Mouse (Mus musculus) forebrain, embryonic 15.5 days (tissue): Measurements from ENCODE around the gene Msi2. TPM values are rescaled to one million over a fixed set of nuclear protein-coding genes. Genes with fewer than 3 reads are reported as not detected.

ENCODE experiments used
- ATAC-seq: fragments of 200-750 bp; cut with Nextera tagmentation; replicated peaks from 2 replicates; pipeline ENCODE4 v1.8.0; 2017; ENCODE audit warnings: mild to moderate bottlenecking, moderate TSS enrichment, moderate library complexity
- H3K27ac ChIP-seq: fragments of 300-500 bp; sonication (generic); replicated peaks from 2 replicates; pipeline ENCODE4 v1.5.1; 2015; ENCODE audit warnings: mild to moderate bottlenecking, inconsistent platforms
- H3K27me3 ChIP-seq: fragments of 300-500 bp; sonication (generic); 2 replicates; pipeline ENCODE4 v1.6.1; 2015; ENCODE audit warnings: inconsistent platforms
- H3K36me3 ChIP-seq: fragments of 300-500 bp; sonication (generic); 2 replicates; pipeline ENCODE4 v1.6.1; 2015; ENCODE audit warnings: mild to moderate bottlenecking, inconsistent platforms
- H3K4me1 ChIP-seq: fragments of 300-500 bp; sonication (generic); 2 replicates; pipeline ENCODE4 v1.6.1; 2015; ENCODE audit warnings: inconsistent platforms
- H3K4me2 ChIP-seq: fragments of 300-500 bp; sonication (generic); replicated peaks from 2 replicates; pipeline ENCODE4 v1.6.1; 2015; ENCODE audit warnings: mild to moderate bottlenecking, inconsistent platforms
- H3K4me3 ChIP-seq: fragments of 300-500 bp; sonication (generic); 2 replicates; pipeline ENCODE4 v1.5.1; 2015; ENCODE audit warnings: mild to moderate bottlenecking, inconsistent platforms
- H3K9ac ChIP-seq: fragments of 300-500 bp; sonication (generic); replicated peaks from 2 replicates; pipeline ENCODE4 v1.6.1; 2015; ENCODE audit warnings: mild to moderate bottlenecking, inconsistent platforms
- H3K9me3 ChIP-seq: fragments of 300-500 bp; sonication (generic); 2 replicates; pipeline ENCODE4 v1.6.1; 2016; ENCODE audit warnings: inconsistent platforms
- WGBS: fragments of 180-500 bp; shearing (Covaris S2); methylation state at CpG from one replicate; pipeline ENCODE4 v1.1.7; 2015; ENCODE audit warnings: mixed read lengths; 5-methylcytosine and 5-hydroxymethylcytosine counted together
- polyA plus RNA-seq: library from polyadenylated mRNA; unstranded; fragments of >200 nt; fragmentation: Nextera tagmentation; extraction: Ambion mirVana; gene quantifications from 2 replicates; pipeline ENCODE4 v1.2.1, GENCODE M21; 2015

Gene Msi2
- polyA plus RNA-seq, 1 experiment from 2014 or later, result 27.1 TPM

DNA sequence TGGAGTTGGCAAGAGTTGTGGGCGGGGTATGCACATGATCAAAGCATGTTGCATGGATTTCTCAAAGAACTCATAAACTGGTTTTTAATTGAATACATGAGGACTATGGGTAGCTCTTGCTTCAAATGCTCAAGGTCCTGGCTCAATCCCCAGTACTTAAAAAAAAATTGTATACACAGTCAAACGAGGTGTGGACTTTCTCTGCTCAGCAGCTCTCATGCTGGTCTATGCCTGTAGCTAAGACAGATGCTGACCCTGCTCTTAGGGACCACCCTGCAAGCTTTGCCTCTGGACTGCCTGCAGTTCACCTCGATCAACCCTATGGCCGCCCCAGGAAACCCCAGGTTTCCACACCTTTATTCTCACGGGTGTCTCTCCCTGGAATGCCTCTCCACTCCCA lies 127.7 kb downstream of the Msi2 start:
- Histone ChIP-seq H3K9ac (no peak overlapping the region), H3K4me1 (peaks cover 73% of the 10 kb centered on the region), H3K4me2 (no peak overlapping the region), H3K9me3 (no peaks in the 10 kb centered on the region), H3K4me3 (no peak overlapping the region), H3K36me3 (no peaks in the 10 kb centered on the region), H3K27me3 (no peaks in the 10 kb centered on the region), H3K27ac (no peak overlapping the region)
- no peak for ATAC-seq
- 72% methylated on average over 5 of the region's 5 CpGs for WGBS

DNA sequence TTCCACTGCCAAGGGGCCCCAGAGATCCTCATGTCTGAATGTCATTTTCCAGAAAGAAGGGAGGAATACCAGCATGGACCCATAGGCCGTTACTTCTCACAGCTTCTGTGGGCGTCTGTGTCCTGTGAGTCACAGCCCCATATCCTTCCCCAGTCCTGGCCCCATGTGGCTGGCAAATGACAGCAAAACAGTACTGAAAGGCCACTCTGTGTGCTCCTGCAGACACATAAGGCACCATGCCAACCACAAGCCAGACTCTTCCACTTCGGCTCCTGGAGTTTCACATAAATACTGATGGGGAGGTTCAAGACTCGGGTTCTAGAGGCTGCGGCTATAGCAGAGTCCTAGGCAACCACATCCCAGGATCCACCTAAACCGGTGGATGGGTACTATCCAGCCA lies 128.7 kb downstream of the Msi2 start:
- H3K4me3 ChIP-seq, result no peak overlapping the region
- H3K27ac ChIP-seq, result peak overlapping the region; percentile 52
- ATAC-seq, result no peak
- WGBS, result 49% methylated on average over 6 of the region's 6 CpGs
- no peak overlapping the region for H3K9ac ChIP-seq
- H3K4me2 ChIP-seq, result no peak overlapping the region
- no peaks in the 10 kb centered on the region for H3K9me3 ChIP-seq
- H3K27me3 ChIP-seq, result no peaks in the 10 kb centered on the region
- H3K4me1 ChIP-seq, result peaks cover 75% of the 10 kb centered on the region
- no peaks in the 10 kb centered on the region for H3K36me3 ChIP-seq

DNA sequence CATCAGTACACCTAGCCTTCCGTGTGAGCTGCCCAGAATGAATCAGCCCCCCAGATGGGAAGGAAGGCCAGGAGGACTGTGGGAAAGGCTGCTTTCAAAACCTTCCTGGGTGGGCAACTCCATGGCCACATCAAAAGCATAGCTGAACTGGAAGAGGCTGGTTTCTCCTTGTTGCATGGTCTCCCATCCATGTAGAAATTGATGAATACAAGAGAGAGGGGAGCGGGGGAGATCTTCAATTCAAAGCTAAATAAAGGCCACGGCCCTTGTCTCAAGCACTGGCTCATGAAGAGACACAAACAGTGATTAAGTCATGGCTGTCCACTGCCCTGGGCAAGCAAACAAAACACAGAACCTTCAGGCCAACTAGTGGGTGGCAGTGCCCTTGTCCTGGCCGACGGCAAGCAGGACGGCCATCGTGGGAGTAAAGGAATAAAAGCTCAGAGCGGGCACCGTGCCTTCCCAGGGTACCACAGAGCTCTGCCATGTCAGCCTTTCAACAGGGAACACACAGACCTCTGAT lies 129.6 kb downstream of the Msi2 start:
- H3K9ac ChIP-seq, result no peak overlapping the region
- no peaks in the 10 kb centered on the region for H3K36me3 ChIP-seq
- peak; percentile 30; the same call in 1 of the 2 replicates for ATAC-seq
- H3K4me2 ChIP-seq, result no peak overlapping the region
- 21% methylated on average over 9 of the region's 9 CpGs for WGBS
- H3K27ac ChIP-seq, result peak overlapping the region; percentile 52
- no peak overlapping the region for H3K4me3 ChIP-seq
- no peaks in the 10 kb centered on the region for H3K9me3 ChIP-seq
- no peaks in the 10 kb centered on the region for H3K27me3 ChIP-seq
- peaks cover 81% of the 10 kb centered on the region for H3K4me1 ChIP-seq

DNA sequence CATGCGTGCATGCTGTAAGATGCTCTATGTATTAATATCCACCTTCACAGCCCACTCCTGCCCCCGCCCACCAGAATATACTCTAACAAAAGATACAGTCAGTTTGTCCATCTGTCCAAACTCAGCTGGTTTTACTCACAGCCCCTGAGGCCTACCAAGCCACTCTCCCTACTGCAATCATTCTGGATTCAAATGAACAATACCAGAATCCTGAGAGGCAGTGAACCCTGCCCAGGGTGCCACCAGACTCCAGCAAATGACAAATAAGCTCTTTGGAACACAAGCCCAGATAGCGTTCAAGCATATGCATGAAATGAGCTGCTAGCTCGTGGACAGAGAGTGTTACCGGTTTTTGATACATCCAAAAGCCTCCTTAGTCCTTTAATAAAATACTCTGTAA lies 130.6 kb downstream of the Msi2 start:
- ATAC-seq, result no peak
- Histone ChIP-seq H3K27ac (peak overlapping the region; percentile 52), H3K9ac (no peak overlapping the region)

DNA sequence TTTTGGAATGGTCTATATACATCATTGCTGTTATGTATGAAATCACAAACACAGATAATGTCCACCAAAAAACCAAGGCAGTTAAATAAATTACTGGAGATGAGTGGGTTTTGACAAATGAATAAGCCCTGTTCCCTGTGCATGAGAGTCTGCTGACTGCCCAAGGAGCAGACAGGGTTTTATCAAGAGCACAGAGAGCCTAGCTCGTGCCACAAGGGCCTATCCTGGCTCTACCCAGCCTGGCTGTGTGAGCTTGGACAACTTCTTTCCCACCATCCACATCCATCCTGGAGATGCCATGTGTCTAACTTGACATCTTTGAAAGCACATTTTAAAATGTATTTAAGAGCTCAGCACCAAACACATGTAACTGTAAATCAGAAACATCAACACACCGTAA lies 132.4 kb downstream of the Msi2 start:
- no peaks in the 10 kb centered on the region for H3K9me3 ChIP-seq
- H3K27me3 ChIP-seq, result no peaks in the 10 kb centered on the region
- H3K4me1 ChIP-seq, result peaks cover 99% of the 10 kb centered on the region
- H3K9ac ChIP-seq, result no peak overlapping the region
- no peak overlapping the region for H3K4me2 ChIP-seq
- H3K36me3 ChIP-seq, result no peaks in the 10 kb centered on the region
- peak overlapping the region; percentile 87 for H3K27ac ChIP-seq
- 29% methylated on average over 2 of the region's 2 CpGs for WGBS
- ATAC-seq, result no peak
- no peak overlapping the region for H3K4me3 ChIP-seq

More for the DNA sequence above, 130.6 kb downstream of the Msi2 start:
- Histone ChIP-seq H3K4me2 (no peak overlapping the region), H3K27me3 (no peaks in the 10 kb centered on the region), H3K4me3 (no peak overlapping the region), H3K36me3 (no peaks in the 10 kb centered on the region), H3K4me1 (peaks cover 89% of the 10 kb centered on the region), H3K9me3 (no peaks in the 10 kb centered on the region)
- WGBS, result 42% methylated on average over 5 of the region's 5 CpGs

DNA sequence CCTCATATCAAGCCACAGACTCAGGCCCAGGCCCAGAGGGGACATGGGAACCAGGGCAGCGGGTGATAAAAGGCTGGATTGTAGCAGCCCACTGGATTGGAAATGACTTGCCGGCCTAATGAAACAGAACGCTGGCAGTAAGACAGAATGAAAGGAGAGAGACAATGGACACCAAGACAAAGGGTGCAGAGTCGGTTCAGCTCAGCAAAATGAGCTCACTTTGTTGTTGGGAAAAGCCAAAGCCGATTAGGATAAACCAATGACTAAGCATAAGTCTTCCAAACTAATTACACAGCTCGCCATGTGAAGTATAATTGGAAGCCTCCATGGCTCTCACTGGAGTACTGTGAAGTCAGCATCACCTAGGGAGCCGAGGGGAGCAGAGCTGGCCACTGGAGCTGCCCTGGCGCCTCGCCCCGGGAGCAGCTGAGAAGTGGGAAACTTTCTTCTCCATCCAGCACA lies 133.1 kb downstream of the Msi2 start:
- H3K4me1 ChIP-seq, result peaks cover 96% of the 10 kb centered on the region
- 0 out of 2 replicates have a peak overlapping the region, but pooled peaks have one; percentile 1 for H3K4me2 ChIP-seq
- WGBS, result 1% methylated on average over 10 of the region's 10 CpGs
- no peaks in the 10 kb centered on the region for H3K9me3 ChIP-seq
- H3K4me3 ChIP-seq, result no peak overlapping the region
- H3K9ac ChIP-seq, result peak overlapping the region; percentile 13; the same call in 1 of the 2 replicates
- no peaks in the 10 kb centered on the region for H3K27me3 ChIP-seq
- peak overlapping the region; percentile 87 for H3K27ac ChIP-seq
- H3K36me3 ChIP-seq, result no peaks in the 10 kb centered on the region
- ATAC-seq, result peak; percentile 71

DNA sequence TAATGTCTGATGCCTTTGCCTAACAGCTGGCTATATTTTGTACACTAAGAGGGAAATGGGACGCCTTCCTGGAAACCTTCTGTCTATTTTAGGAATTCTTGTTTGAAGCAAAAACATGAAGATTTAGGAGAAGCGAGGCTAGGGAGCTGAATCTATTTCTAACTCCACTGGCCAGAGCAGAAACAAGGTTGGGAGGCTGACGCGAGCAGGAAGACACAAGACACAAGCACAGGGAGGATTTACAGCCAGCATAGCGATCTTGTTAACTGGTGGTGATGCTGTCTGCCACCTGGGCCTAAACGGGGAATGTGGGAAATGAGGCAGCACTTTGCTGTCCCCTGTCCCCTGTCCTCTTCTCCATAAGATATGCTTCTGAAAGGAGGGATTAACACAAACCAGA lies 134.4 kb downstream of the Msi2 start:
- Histone ChIP-seq H3K4me1 (peaks cover 96% of the 10 kb centered on the region), H3K4me2 (peak overlapping the region; percentile 10; the same call in 1 of the 2 replicates)

DNA sequence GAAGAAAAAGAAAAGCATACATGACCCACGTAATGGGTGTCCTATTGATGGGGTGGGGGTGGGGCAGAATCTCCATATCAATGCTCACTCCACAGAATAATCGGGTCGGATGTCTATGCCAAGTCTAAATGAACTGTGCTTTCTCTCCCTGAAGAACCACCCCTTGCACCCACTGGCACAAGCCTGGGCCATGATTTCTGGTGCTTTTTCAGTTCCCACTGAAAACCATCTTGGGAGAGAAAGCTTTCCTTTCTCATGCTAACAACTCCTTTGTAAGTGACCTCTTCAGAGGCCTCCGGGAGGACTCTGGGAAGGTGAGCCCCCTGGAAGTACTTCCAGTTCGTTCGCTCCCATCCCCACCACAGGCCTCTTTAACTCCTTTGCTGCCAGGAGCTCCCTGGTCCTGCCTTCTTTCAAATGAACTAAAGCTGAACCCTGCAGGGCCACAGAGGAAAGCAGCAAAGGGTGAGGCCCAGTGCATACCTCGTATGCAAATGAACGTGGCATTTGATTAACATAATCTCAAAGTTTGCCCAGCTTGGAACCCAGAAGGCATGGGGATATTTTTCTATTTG lies 135.0 kb downstream of the Msi2 start:
- H3K4me2 ChIP-seq, result peak overlapping the region; percentile 35; the same call in 1 of the 2 replicates
- no peak overlapping the region for H3K4me3 ChIP-seq
- H3K9me3 ChIP-seq, result no peaks in the 10 kb centered on the region
- peak; percentile 81 for ATAC-seq
- H3K9ac ChIP-seq, result no peak overlapping the region
- H3K4me1 ChIP-seq, result peaks cover 92% of the 10 kb centered on the region
- WGBS, result 2% methylated on average over 8 of the region's 8 CpGs
- H3K27ac ChIP-seq, result peak overlapping the region; percentile 87
- no peaks in the 10 kb centered on the region for H3K36me3 ChIP-seq
- H3K27me3 ChIP-seq, result no peaks in the 10 kb centered on the region

More for the DNA sequence above, 134.4 kb downstream of the Msi2 start:
- H3K27ac ChIP-seq, result peak overlapping the region; percentile 87
- whole genome bisulfite sequencing, result 4% methylated on average over 6 of the region's 6 CpGs
- no peaks in the 10 kb centered on the region for H3K9me3 ChIP-seq
- no peaks in the 10 kb centered on the region for H3K27me3 ChIP-seq
- no peak for ATAC-seq
- no peaks in the 10 kb centered on the region for H3K36me3 ChIP-seq
- no peak overlapping the region for H3K4me3 ChIP-seq
- no peak overlapping the region for H3K9ac ChIP-seq

DNA sequence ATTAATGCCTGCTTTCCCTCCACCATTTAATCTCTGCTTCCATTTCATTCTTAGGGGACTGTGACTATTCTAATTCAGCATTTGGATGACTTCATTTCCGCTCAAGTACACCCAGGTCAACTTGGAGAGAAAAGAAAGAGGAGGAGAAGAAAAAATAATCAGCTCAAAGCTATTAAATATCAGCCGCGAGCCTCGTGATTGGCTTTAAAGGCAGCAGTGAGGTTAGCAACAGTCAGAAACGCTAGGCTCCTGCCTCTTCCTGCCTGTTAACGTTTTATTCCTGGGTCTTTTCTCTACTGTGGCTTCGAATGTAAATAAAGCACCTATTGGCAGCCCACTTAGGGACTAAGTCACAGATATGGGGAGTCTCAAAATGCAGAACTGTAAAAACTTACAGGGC lies 135.5 kb downstream of the Msi2 start:
- peaks cover 88% of the 10 kb centered on the region for H3K4me1 ChIP-seq
- H3K4me2 ChIP-seq, result peak overlapping the region; percentile 35
- peak overlapping the region; percentile 87 for H3K27ac ChIP-seq
- ATAC-seq, result no peak
- no peaks in the 10 kb centered on the region for H3K27me3 ChIP-seq
- H3K9me3 ChIP-seq, result no peaks in the 10 kb centered on the region
- WGBS, result under 1% methylated on average over 7 of the region's 7 CpGs
- H3K36me3 ChIP-seq, result no peaks in the 10 kb centered on the region
- H3K9ac ChIP-seq, result 0 out of 2 replicates have a peak overlapping the region, but pooled peaks have one; percentile 5
- H3K4me3 ChIP-seq, result no peak overlapping the region

DNA sequence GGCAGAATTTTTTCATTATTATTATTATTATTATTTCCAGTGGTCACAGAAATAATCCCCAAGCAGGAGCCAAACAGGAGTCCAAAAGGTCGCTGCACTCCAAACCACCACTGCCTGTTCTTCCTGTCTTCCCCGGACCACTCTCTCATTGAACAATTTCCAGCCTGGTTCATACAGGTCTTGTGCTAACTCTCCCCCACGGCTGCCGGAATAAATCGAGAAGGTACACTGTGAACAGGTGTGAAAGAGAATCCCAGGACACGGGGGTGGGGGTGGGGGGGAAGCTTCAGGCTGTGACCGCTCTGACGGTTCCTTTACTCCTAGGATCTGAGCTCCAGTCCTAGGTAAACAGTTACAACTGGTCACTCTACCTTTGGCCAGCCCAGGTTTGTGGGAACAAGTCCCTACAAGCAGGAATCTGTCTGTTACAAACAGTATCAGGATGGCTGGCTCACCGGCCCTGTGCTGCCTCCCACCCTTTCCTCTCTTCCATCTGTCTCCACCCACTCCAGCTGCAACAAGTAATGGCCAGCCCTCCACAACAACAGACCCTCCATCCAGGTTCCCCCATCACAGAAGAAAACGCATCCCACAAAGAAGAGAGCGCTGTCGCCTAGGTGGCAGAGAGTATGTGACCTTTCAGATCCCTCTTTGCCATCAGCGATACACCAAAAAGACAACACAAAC lies 136.1 kb downstream of the Msi2 start:
- H3K27me3 ChIP-seq, result no peaks in the 10 kb centered on the region
- no peak for ATAC-seq
- peak overlapping the region; percentile 87 for H3K27ac ChIP-seq
- H3K4me1 ChIP-seq, result peaks cover 88% of the 10 kb centered on the region
- H3K4me2 ChIP-seq, result peak overlapping the region; percentile 35
- H3K4me3 ChIP-seq, result no peak overlapping the region
- no peaks in the 10 kb centered on the region for H3K9me3 ChIP-seq
- 0 out of 2 replicates have a peak overlapping the region, but pooled peaks have one; percentile 5 for H3K9ac ChIP-seq
- 6% methylated on average over 13 of the region's 13 CpGs for WGBS
- no peaks in the 10 kb centered on the region for H3K36me3 ChIP-seq

DNA sequence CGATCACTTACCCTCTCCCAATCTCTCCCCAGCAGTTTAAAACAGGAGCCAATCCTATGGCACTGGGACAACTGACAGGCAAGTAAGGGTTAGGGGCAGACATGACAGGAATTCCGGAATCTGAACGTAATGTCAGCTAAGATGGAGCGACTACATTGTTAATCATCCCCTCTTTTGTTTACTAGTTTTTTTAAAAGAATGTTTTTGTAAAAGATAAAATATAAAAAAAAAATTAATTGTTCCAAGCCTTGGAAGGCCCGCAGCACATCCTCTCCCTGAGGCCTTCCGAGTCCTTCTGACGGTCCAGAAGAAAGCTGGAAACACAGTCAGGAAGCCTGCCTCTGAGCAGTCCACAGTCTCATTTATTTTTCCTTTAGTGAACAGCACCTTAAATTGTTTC lies 136.9 kb downstream of the Msi2 start:
- peaks cover 88% of the 10 kb centered on the region for H3K4me1 ChIP-seq
- H3K27me3 ChIP-seq, result no peaks in the 10 kb centered on the region
- ATAC-seq, result no peak
- peak overlapping the region; percentile 87 for H3K27ac ChIP-seq
- H3K4me3 ChIP-seq, result no peak overlapping the region
- no peaks in the 10 kb centered on the region for H3K36me3 ChIP-seq
- H3K4me2 ChIP-seq, result no peak overlapping the region
- 35% methylated on average over 7 of the region's 7 CpGs for WGBS
- H3K9ac ChIP-seq, result no peak overlapping the region
- H3K9me3 ChIP-seq, result no peaks in the 10 kb centered on the region

DNA sequence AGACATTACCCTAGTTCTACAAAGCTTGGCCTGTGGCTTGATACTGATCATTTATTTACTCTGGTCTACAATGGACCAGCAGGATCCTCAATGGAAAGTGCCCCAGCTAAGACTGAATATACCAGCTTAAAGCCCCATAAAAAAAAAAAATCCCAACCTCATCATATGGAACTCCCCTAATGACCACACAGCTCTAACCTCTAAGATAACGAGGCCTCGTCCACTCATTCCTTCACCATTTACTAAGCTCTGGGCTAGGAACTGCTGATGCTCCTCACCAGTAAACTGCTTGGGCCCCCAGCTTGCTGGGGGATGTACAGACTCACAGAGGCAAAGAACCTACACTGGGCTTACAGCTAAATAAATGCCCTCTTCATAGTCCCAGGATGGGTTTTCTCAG lies 139.6 kb downstream of the Msi2 start:
- H3K9ac ChIP-seq, result no peak overlapping the region
- no peaks in the 10 kb centered on the region for H3K36me3 ChIP-seq
- no peaks in the 10 kb centered on the region for H3K9me3 ChIP-seq
- ATAC-seq, result no peak
- H3K27ac ChIP-seq, result no peak overlapping the region
- no peaks in the 10 kb centered on the region for H3K27me3 ChIP-seq
- no peak overlapping the region for H3K4me2 ChIP-seq
- 52% methylated on average over 2 of the region's 2 CpGs for WGBS
- peaks cover 88% of the 10 kb centered on the region for H3K4me1 ChIP-seq
- H3K4me3 ChIP-seq, result no peak overlapping the region
